Mouse (Mus musculus): ENCODE measurements around the gene Cdh5. TPM values are rescaled to one million over a fixed set of nuclear protein-coding genes. Genes with fewer than 3 reads are reported as not detected.

Cdh5 gene
- 1.0 and 1.9 TPM in 2 replicates for polyA plus RNA-seq (2021; fragmentation: Nextera tagmentation)
- long read RNA-seq, experiment 1, partial matches to known transcripts = 0 of 1 reads
- long read RNA-seq, experiment 1, other reads (novel, unspliced or antisense) = 1 of 1 reads
- long read RNA-seq, experiment 2 = 0 reads

GRCm38 (mm10) chr8:104101415-104101814 is at the start of gene Cdh5:
Gene Cdh5 (plus strand): TSS chr8:104101625.

GRCm38 (mm10) chr8:104170118-104171049 is 69.0 kb downstream of the Cdh5 start, which contains the start of gene Bean1:
Gene Bean1 (plus strand): TSS chr8:104170442.

Other genes starting within 250 kb of the Cdh5 start
- 2.6 and 10.0 TPM in 2 replicates for gene Bean1, start 68.8 kb downstream of the Cdh5 start, polyA plus RNA-seq (2021; fragmentation: Nextera tagmentation)
- 25.3 and 28.2 TPM in 2 replicates for gene Tk2, start 146.9 kb downstream of the Cdh5 start, polyA plus RNA-seq (2021; fragmentation: Nextera tagmentation)
- gene Cklf, start 149.2 kb downstream of the Cdh5 start, polyA plus RNA-seq (2021; fragmentation: Nextera tagmentation) = 6.6 and 8.2 TPM in 2 replicates
- gene Cmtm2a, start 191.6 kb downstream of the Cdh5 start, polyA plus RNA-seq (2021; fragmentation: Nextera tagmentation) = not detected in 2 replicates
- gene Gm45711, start 208.5 kb downstream of the Cdh5 start, polyA plus RNA-seq (2021; fragmentation: Nextera tagmentation) = not detected in 2 replicates
- not detected in 2 replicates for gene Cmtm1, start 208.5 kb downstream of the Cdh5 start, polyA plus RNA-seq (2021; fragmentation: Nextera tagmentation)
- not detected in 2 replicates for gene Gm11020, start 219.9 kb downstream of the Cdh5 start, polyA plus RNA-seq (2021; fragmentation: Nextera tagmentation)
- not detected in 2 replicates for gene Cmtm2b, start 220.6 kb downstream of the Cdh5 start, polyA plus RNA-seq (2021; fragmentation: Nextera tagmentation)
- 8.1 and 14.0 TPM in 2 replicates for gene Cmtm3, start 237.8 kb downstream of the Cdh5 start, polyA plus RNA-seq (2021; fragmentation: Nextera tagmentation)

All from left cerebral cortex, adult 6 months (tissue).